Mouse (Mus musculus) MEL (cell line): ENCODE measurements around the gene Jak3. TPM values are rescaled to one million over a fixed set of nuclear protein-coding genes. Genes with fewer than 3 reads are reported as not detected.
A peak's percentile ranks its signal among the peaks of the same experiment; 100 is the strongest.

Experiments
- DNase-seq: peaks from one replicate; pipeline ENCODE4 v3.0.0; 2011; ENCODE audit warnings: low read depth, low spot score
- H3K27ac ChIP-seq: 2 replicates; pipeline ENCODE4 v1.5.1; 2012; ENCODE audit warnings: low read depth, mild to moderate bottlenecking, control low read depth, low read length, moderate library complexity; ENCODE audit not compliant: control insufficient read depth
- H3K27me3 ChIP-seq, 2 experiments: fragments of 150-350 bp in 1 of 2; sonication (generic) in 1 of 2; 2 replicates each; pipeline ENCODE4 v1.6.1; 2012; ENCODE audit warnings: low read length in 2 of 2, mild to moderate bottlenecking in 2 of 2, improper control_type of control experiment in 1 of 2, moderate library complexity in 1 of 2; ENCODE audit not compliant: insufficient read depth in 2 of 2, control insufficient read depth in 1 of 2
- H3K36me3 ChIP-seq, 2 experiments: 2 replicates each; pipeline ENCODE4 v1.6.1; 2012 to 2014; ENCODE audit warnings: low read length in 2 of 2, improper control_type of control experiment in 1 of 2, inconsistent platforms in 1 of 2, mild to moderate bottlenecking in 1 of 2; ENCODE audit not compliant: insufficient read depth in 2 of 2, control insufficient read depth in 1 of 2
- H3K4me1 ChIP-seq, 2 experiments: fragments of 150-350 bp in 1 of 2; sonication (generic) in 1 of 2; 2 replicates each; pipeline ENCODE4 v1.6.1; 2012; ENCODE audit warnings: low read length in 2 of 2, improper control_type of control experiment in 1 of 2, mild to moderate bottlenecking in 1 of 2; ENCODE audit not compliant: insufficient read depth in 2 of 2, control insufficient read depth in 1 of 2
- H3K4me3 ChIP-seq, 2 experiments: fragments of 150-350 bp in 1 of 2; sonication (generic) in 1 of 2; 2 replicates each; pipeline ENCODE4 v1.5.1; 2012; ENCODE audit warnings: low read depth in 2 of 2, low read length in 2 of 2, mild to moderate bottlenecking in 2 of 2, moderate library complexity in 2 of 2, control low read depth in 1 of 2, improper control_type of control experiment in 1 of 2; ENCODE audit not compliant: control insufficient read depth in 1 of 2, insufficient read depth in 1 of 2
- H3K79me2 ChIP-seq: 2 replicates; pipeline ENCODE4 v1.6.1; 2012; ENCODE audit warnings: mild to moderate bottlenecking, low read length, moderate library complexity; ENCODE audit not compliant: control insufficient read depth, poor library complexity, insufficient read depth
- H3K9ac ChIP-seq: 2 replicates; pipeline ENCODE4 v1.6.1; 2012; ENCODE audit warnings: low read depth, mild to moderate bottlenecking, control low read depth, low read length, moderate library complexity; ENCODE audit not compliant: control insufficient read depth, poor library complexity, severe bottlenecking
- H3K9me3 ChIP-seq: fragments of 150-350 bp; sonication (generic); replicated peaks from 2 replicates; pipeline ENCODE4 v1.6.1; 2012; ENCODE audit warnings: mild to moderate bottlenecking, low read length, improper control_type of control experiment, moderate library complexity; ENCODE audit not compliant: insufficient read depth
- E2F4 ChIP-seq: IDR thresholded peaks from 2 replicates; pipeline ENCODE4 v1.6.1; 2011; ENCODE audit warnings: low read depth, low read length, improper control_type of control experiment, borderline replicate concordance
- ELF1 ChIP-seq: IDR thresholded peaks from 2 replicates; pipeline ENCODE4 v1.6.1; 2014; ENCODE audit warnings: low read depth, mild to moderate bottlenecking, inconsistent platforms, low read length, improper control_type of control experiment, moderate library complexity
- ETS1 ChIP-seq: IDR thresholded peaks from 2 replicates; pipeline ENCODE4 v1.6.1; 2012; ENCODE audit warnings: low read depth, mild to moderate bottlenecking, inconsistent platforms, low read length, improper control_type of control experiment, moderate library complexity
- GABPA ChIP-seq: IDR thresholded peaks from 2 replicates; pipeline ENCODE4 v1.6.1; 2012; ENCODE audit warnings: low read depth, mild to moderate bottlenecking, inconsistent platforms, low read length, improper control_type of control experiment, moderate library complexity
- GATA1 ChIP-seq: IDR thresholded peaks from 2 replicates; pipeline ENCODE4 v1.6.1; 2011; ENCODE audit warnings: low read depth, low read length, improper control_type of control experiment
- HCFC1 ChIP-seq: IDR thresholded peaks from 2 replicates; pipeline ENCODE4 v1.6.1; 2012; ENCODE audit warnings: low read depth, mild to moderate bottlenecking, inconsistent platforms, low read length, improper control_type of control experiment, moderate library complexity
- JUND ChIP-seq: IDR thresholded peaks from 2 replicates; pipeline ENCODE4 v1.6.1; 2011; ENCODE audit warnings: low read depth, mild to moderate bottlenecking, improper control_type of control experiment, low read length
- MAX ChIP-seq: IDR thresholded peaks from 2 replicates; pipeline ENCODE4 v1.6.1; 2011; ENCODE audit warnings: low read length, improper control_type of control experiment
- MYC ChIP-seq: IDR thresholded peaks from 2 replicates; pipeline ENCODE4 v1.6.1; 2011; ENCODE audit warnings: low read depth, mild to moderate bottlenecking, low read length, improper control_type of control experiment, moderate library complexity
- POLR2A ChIP-seq, 2 experiments: IDR thresholded peaks; 2 replicates each; pipeline ENCODE4 v1.6.1; 2011 to 2012; ENCODE audit warnings: low read length in 2 of 2, mild to moderate bottlenecking in 2 of 2, control low read depth in 1 of 2, improper control_type of control experiment in 1 of 2, low read depth in 1 of 2, moderate library complexity in 1 of 2; ENCODE audit not compliant: control insufficient read depth in 1 of 2, insufficient read depth in 1 of 2, poor library complexity in 1 of 2
- RCOR1 ChIP-seq: IDR thresholded peaks from 2 replicates; pipeline ENCODE4 v1.6.1; 2012; ENCODE audit warnings: low read depth, mild to moderate bottlenecking, inconsistent platforms, low read length, improper control_type of control experiment
- SMC3 ChIP-seq: IDR thresholded peaks from 2 replicates; pipeline ENCODE4 v1.6.1; 2011; ENCODE audit warnings: low read depth, low read length, improper control_type of control experiment
- TAL1 ChIP-seq: IDR thresholded peaks from 2 replicates; pipeline ENCODE4 v1.6.1; 2012; ENCODE audit warnings: mild to moderate bottlenecking, inconsistent platforms, low read length, moderate library complexity, mixed read lengths
- TBP ChIP-seq: IDR thresholded peaks from 2 replicates; pipeline ENCODE4 v1.8.0; 2011; ENCODE audit warnings: low read depth, low read length, improper control_type of control experiment
- UBTF ChIP-seq: IDR thresholded peaks from 2 replicates; pipeline ENCODE4 v1.6.1; 2012; ENCODE audit warnings: low read depth, mild to moderate bottlenecking, inconsistent platforms, low read length, improper control_type of control experiment, moderate library complexity, borderline replicate concordance; ENCODE audit not compliant: insufficient read depth
- USF1 ChIP-seq: IDR thresholded peaks from 2 replicates; pipeline ENCODE4 v1.6.1; 2014; ENCODE audit warnings: low read depth, mild to moderate bottlenecking, inconsistent platforms, low read length, improper control_type of control experiment, moderate library complexity
- ZC3H11A ChIP-seq: IDR thresholded peaks from 2 replicates; pipeline ENCODE4 v1.6.1; 2012; ENCODE audit warnings: low read depth, mild to moderate bottlenecking, inconsistent platforms, low read length, improper control_type of control experiment
- ZMIZ1 ChIP-seq: IDR thresholded peaks from 2 replicates; pipeline ENCODE4 v1.6.1; 2012; ENCODE audit warnings: low read depth, mild to moderate bottlenecking, inconsistent platforms, low read length, improper control_type of control experiment, moderate library complexity
- ZNF384 ChIP-seq: IDR thresholded peaks from 2 replicates; pipeline ENCODE4 v1.6.1; 2012; ENCODE audit warnings: low read depth, mild to moderate bottlenecking, inconsistent platforms, low read length, improper control_type of control experiment
- polyA plus RNA-seq, 2 experiments: library from polyadenylated mRNA; stranded (reverse) in 1 of 2; unstranded in 1 of 2; fragments of >175 nt in 1 of 2; fragments of >200 nt in 1 of 2; gene quantifications; 2 replicates each; pipeline versions ENCODE4 v1.2.1 to v1.2.4; 2012; ENCODE audit warnings: low replicate concordance in 2 of 2, low read depth in 1 of 2; ENCODE audit not compliant: insufficient read length in 2 of 2, insufficient read depth in 1 of 2, missing spikeins in 1 of 2
- total RNA-seq: library from RNA; depleted of rRNA; stranded (reverse); fragments of 300-350 nt; gene quantifications from 2 replicates; pipeline ENCODE4 v1.2.3, GENCODE M21; 2012

Gene Jak3
- total and polyA plus RNA-seq, 3 experiments = 5.1 to 12.4 TPM; not detected in 1

- Histone ChIP-seq H3K4me3 (no peak overlapping the region), H3K27me3 (no peaks in the 10 kb centered on the region)
Measured at GRCm38 (mm10) chr8:71639318-71639717, 36.8 kb upstream of the Jak3 start.

GRCm38 (mm10) chr8:71645510-71645909 lies 30.6 kb upstream of the Jak3 start:
- TF ChIP-seq USF1 (0 out of 2 replicates have a peak, but pooled peaks have one; percentile 8), TAL1 (no peak), JUND (no peak), ETS1 (no peak)
- TF ChIP-seq, all 39 proteins: peak for 1
- Histone ChIP-seq H3K4me1 (no peaks in the 10 kb centered on the region), H3K36me3 (no peaks in the 10 kb centered on the region), H3K9me3 (no peaks in the 10 kb centered on the region), H3K27ac (no peak overlapping the region), H3K9ac (no peak overlapping the region), H3K79me2 (no peaks in the 10 kb centered on the region), H3K4me3 (no peak overlapping the region), H3K27me3 (no peaks in the 10 kb centered on the region; a peak in 1 of 4 replicates)
- no peak for DNase-seq

More at GRCm38 (mm10) chr8:71639318-71639717, 36.8 kb upstream of the Jak3 start:
- TF ChIP-seq SMC3 = no peak
- TF ChIP-seq RCOR1 = no peak
- no peak for TF ChIP-seq TBP
- TF ChIP-seq GATA1 = 0 out of 2 replicates have a peak, but pooled peaks have one; percentile 14
- TF ChIP-seq, all 39 proteins: peak for 1
- H3K36me3 ChIP-seq = no peaks in the 10 kb centered on the region
- no peak for DNase-seq
- H3K79me2 ChIP-seq = no peaks in the 10 kb centered on the region
- H3K9ac ChIP-seq = no peak overlapping the region
- no peaks in the 10 kb centered on the region for H3K9me3 ChIP-seq
- H3K27ac ChIP-seq = no peak overlapping the region
- no peaks in the 10 kb centered on the region for H3K4me1 ChIP-seq

GRCm38 (mm10) chr8:71654600-71654999 lies 21.5 kb upstream of the Jak3 start:
- Histone ChIP-seq H3K4me3 (no peak overlapping the region), H3K4me1 (no peaks in the 10 kb centered on the region), H3K27ac (no peak overlapping the region), H3K36me3 (no peaks in the 10 kb centered on the region), H3K9ac (no peak overlapping the region), H3K27me3 (no peaks in the 10 kb centered on the region; a peak in 1 of 4 replicates), H3K79me2 (no peaks in the 10 kb centered on the region), H3K9me3 (no peaks in the 10 kb centered on the region)
- TF ChIP-seq ELF1 (no peak), ZNF384 (no peak), E2F4 (no peak), SMC3 (no peak), POLR2A (IDR thresholded peaks at IDR 0.05; ENCODE audit: control insufficient read depth in 1 of 2, insufficient read depth in 1 of 2, low read depth in 1 of 2, low read length in 2 of 2, poor library complexity in 1 of 2) (no peak), MAX (no peak), GABPA (no peak), ZMIZ1 (no peak), UBTF (no peak), ZC3H11A (no peak), HCFC1 (no peak), USF1 (no peak), MYC (no peak)
- DNase-seq = no peak
